In the genomic region with DNA sequence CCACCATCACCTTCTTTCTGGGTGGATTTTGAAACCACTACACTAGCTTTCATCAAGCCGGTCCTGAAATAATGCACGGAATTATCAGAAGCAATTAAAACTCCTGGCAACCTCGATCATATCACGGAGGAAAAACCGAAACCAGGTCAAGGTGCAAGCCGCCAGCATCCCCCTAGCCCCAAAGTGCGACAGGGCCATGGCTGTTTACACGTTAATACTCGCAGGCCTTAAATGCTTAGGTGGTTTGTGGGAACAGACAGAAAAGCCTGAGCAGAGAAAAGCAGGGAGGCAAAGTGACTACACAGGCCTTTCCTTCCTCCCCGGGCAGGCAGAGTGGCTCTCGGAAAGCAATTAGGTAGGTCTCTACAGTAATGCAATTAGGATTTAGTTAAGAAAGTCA, we compare ENCODE assay signal across 8 mouse cellular contexts. TPM values are rescaled to one million over a fixed set of nuclear protein-coding genes. Genes with fewer than 3 reads are reported as not detected.
A peak's percentile ranks its signal among the peaks of the same experiment; 100 is the strongest.
DNase-seq lines count a peak whose midpoint lies in the region; ATAC-seq lines count a peak whose summit lies in the region.

No protein-coding gene starts in this region.

- H3K9me3 ChIP-seq in embryonic facial prominence, embryonic 11.5 days (replicated peaks; ENCODE audit: control insufficient read depth, low read length): no peaks in the 10 kb centered on the region
- no peaks in the 10 kb centered on the region for H3K9me3 ChIP-seq in hindbrain, embryonic 13.5 days
- H3K9me3 ChIP-seq in liver, embryonic 12.5 days (replicated peaks): no peaks in the 10 kb centered on the region

- DNase-seq in adrenal gland, adult 2 months: peak; percentile 59
- no peak for DNase-seq in adrenal gland, adult 8-10 months
- peak; percentile 13 to 24 for DNase-seq in B cell, adult 2 months
- DNase-seq in embryonic facial prominence, embryonic 11.5 days (ENCODE audit: low spot score): peak; percentile 32
- peak; percentile 16 for DNase-seq in splenic B cell, adult 2 months (ENCODE audit: low read depth, low spot score)
- no peak for DNase-seq in frontal cortex, postnatal 14 days (ENCODE audit: low spot score in 2 of 2)

- peak overlapping the region; percentile 92 for H3K9ac ChIP-seq in embryonic facial prominence, embryonic 11.5 days (replicated peaks; ENCODE audit: low read length)
- H3K9ac ChIP-seq in hindbrain, embryonic 13.5 days: peak overlapping the region; percentile 90
- H3K9ac ChIP-seq in liver, embryonic 12.5 days: peak overlapping the region; percentile 87

- H3K4me3 ChIP-seq in embryonic facial prominence, embryonic 11.5 days (ENCODE audit: low read depth, low read length): peak overlapping the region; percentile 73
- H3K4me3 ChIP-seq in hindbrain, embryonic 13.5 days: peak overlapping the region; percentile 92
- peak overlapping the region; percentile 86 for H3K4me3 ChIP-seq in liver, embryonic 12.5 days

- no peak for ATAC-seq in embryonic facial prominence, embryonic 11.5 days (replicated peaks; ENCODE audit: insufficient number of reproducible peaks, low FRiP score, low TSS enrichment, low read depth)
- ATAC-seq in hindbrain, embryonic 13.5 days (ENCODE audit: low FRiP score): no peak
- ATAC-seq in liver, embryonic 12.5 days: no peak

- peak overlapping the region; percentile 70 for H3K4me2 ChIP-seq in embryonic facial prominence, embryonic 11.5 days (ENCODE audit: low read depth, low read length)
- H3K4me2 ChIP-seq in hindbrain, embryonic 13.5 days: peak overlapping the region; percentile 87
- H3K4me2 ChIP-seq in liver, embryonic 12.5 days: peak overlapping the region; percentile 93

- 6% methylated on average over 11 of the region's 11 CpGs for whole genome bisulfite sequencing in embryonic facial prominence, embryonic 11.5 days
- 7% methylated on average over 11 of the region's 11 CpGs for WGBS in hindbrain, embryonic 13.5 days
- 12% methylated on average over 11 of the region's 11 CpGs for WGBS in liver, embryonic 12.5 days (ENCODE audit: insufficient replicate concordance)

- H3K36me3 ChIP-seq in embryonic facial prominence, embryonic 11.5 days (replicated peaks; ENCODE audit: control insufficient read depth, insufficient read depth, low read depth, low read length): no peaks in the 10 kb centered on the region
- H3K36me3 ChIP-seq in hindbrain, embryonic 13.5 days: no peaks in the 10 kb centered on the region
- no peaks in the 10 kb centered on the region for H3K36me3 ChIP-seq in liver, embryonic 12.5 days
- no peaks in the 10 kb centered on the region for H3K36me3 ChIP-seq in splenic B cell, adult 2 months (ENCODE audit: control insufficient read depth, insufficient read depth, low read length, poor library complexity, severe bottlenecking)

- H3K27me3 ChIP-seq in embryonic facial prominence, embryonic 11.5 days (ENCODE audit: control insufficient read depth, insufficient read depth, low read length): no peaks in the 10 kb centered on the region
- H3K27me3 ChIP-seq in hindbrain, embryonic 13.5 days: no peaks in the 10 kb centered on the region
- no peaks in the 10 kb centered on the region for H3K27me3 ChIP-seq in liver, embryonic 12.5 days (replicated peaks)
- H3K27me3 ChIP-seq in splenic B cell, adult 2 months (ENCODE audit: control insufficient read depth, insufficient read depth, low read length, poor library complexity, severe bottlenecking): no peaks in the 10 kb centered on the region

- H3K27ac ChIP-seq in embryonic facial prominence, embryonic 11.5 days (replicated peaks; ENCODE audit: low read depth, low read length): no peak overlapping the region
- peak overlapping the region; percentile 95 for H3K27ac ChIP-seq in hindbrain, embryonic 13.5 days
- H3K27ac ChIP-seq in liver, embryonic 12.5 days: peak overlapping the region; percentile 50; the same call in 1 of the 2 replicates

- H3K4me1 ChIP-seq in embryonic facial prominence, embryonic 11.5 days (ENCODE audit: control insufficient read depth, insufficient read depth, low read length): 0 out of 2 replicates have a peak, but pooled peaks cover 4% of the 10 kb centered on the region
- H3K4me1 ChIP-seq in hindbrain, embryonic 13.5 days (replicated peaks): peaks cover 56% of the 10 kb centered on the region
- H3K4me1 ChIP-seq in liver, embryonic 12.5 days: peaks cover 33% of the 10 kb centered on the region

RNA-seq across cellular contexts. Expression of gene Hdac4, which starts 16.4 kb away (rescaled TPM):
- total RNA-seq in adrenal gland, adult 2 months (2021): 10 to 100 TPM; 57.4 to 90.9 TPM
- 55.5 and 81.4 TPM in 2 replicates for polyA plus RNA-seq in adrenal gland, adult 2 months (2012; rRNA removed)
- 100 to 1,000 TPM in 2 of 4 experiments, 10 to 100 TPM in 2; 94.2 to 128 (median 101) TPM for total RNA-seq in adrenal gland, adult 8-10 months (2022)
- polyA plus RNA-seq in embryonic facial prominence, embryonic 11.5 days (2014; fragmentation: Nextera tagmentation; extraction: Ambion mirVana): 18.6 and 23.9 TPM in 2 replicates
- 25.3 and 25.7 TPM in 2 replicates for polyA plus RNA-seq in hindbrain, embryonic 13.5 days (2015; fragmentation: Nextera tagmentation; extraction: Ambion mirVana)
- polyA plus RNA-seq in liver, embryonic 12.5 days (2016; fragmentation: Nextera tagmentation; extraction: Ambion mirVana): 6.4 and 6.9 TPM in 2 replicates

Comparison
In these comparisons a context has a peak if more than half of its experiments do, and no peak if none do; other contexts are left out.
1. DNase-seq: peak in adrenal gland, adult 2 months (single experiment), B cell, adult 2 months (2 of 2), embryonic facial prominence, embryonic 11.5 days (single experiment) and splenic B cell, adult 2 months (single experiment); none in adrenal gland, adult 8-10 months (single experiment) and frontal cortex, postnatal 14 days (0 of 2).
2. Peak in every context shown above with its lines, with median percentiles within 50 percentile points of each other: H3K4me2 ChIP-seq, H3K4me3 ChIP-seq and H3K9ac ChIP-seq.